ENCODE assay signal across 8 mouse cellular contexts in genomic region chr17:70849399-70850232, GRCm38 (mm10). TPM values are rescaled to one million over a fixed set of nuclear protein-coding genes. Genes with fewer than 3 reads are reported as not detected.
A peak's percentile ranks its signal among the peaks of the same experiment; 100 is the strongest.
DNase-seq lines count a peak whose midpoint lies in the region; ATAC-seq and TF ChIP-seq lines count a peak whose summit lies in the region.

No protein-coding gene starts in this region.

- no peaks in the 10 kb centered on the region; the same call in 1 of the 2 replicates for H3K4me1 ChIP-seq in embryonic facial prominence, embryonic 11.5 days (ENCODE audit: control insufficient read depth, insufficient read depth, low read length)
- peaks cover 24% of the 10 kb centered on the region for H3K4me1 ChIP-seq in kidney, adult 2 months (ENCODE audit: control insufficient read depth, insufficient read depth, low read length)
- H3K4me1 ChIP-seq in liver, embryonic 15.5 days (replicated peaks): peaks cover 48% of the 10 kb centered on the region

- peak overlapping the region; percentile 95 for H3K27ac ChIP-seq in embryonic facial prominence, embryonic 11.5 days (replicated peaks; ENCODE audit: low read depth, low read length)
- peak overlapping the region; percentile 99 for H3K27ac ChIP-seq in kidney, adult 2 months (ENCODE audit: insufficient read depth, low read depth, low read length)
- H3K27ac ChIP-seq in liver, embryonic 15.5 days (replicated peaks): peak overlapping the region; percentile 86

- peak; percentile 66 to 75 for DNase-seq in left cerebral cortex, postnatal 14 days (ENCODE audit: low spot score in 2 of 2)
- DNase-seq in left cerebral cortex, adult 8-10 months (ENCODE audit: low spot score in 2 of 2): no peak
- peak; percentile 94 for DNase-seq in embryonic facial prominence, embryonic 11.5 days (ENCODE audit: low spot score)
- DNase-seq in heart, adult 8-10 months (ENCODE audit: low spot score): peak; percentile 90
- DNase-seq in kidney, adult 2 months: peak; percentile 98
- peak; percentile 76 to 84 for DNase-seq in natural killer cell, adult 2 months (ENCODE audit: low spot score in 2 of 2)
- DNase-seq in testis, postnatal 14 days (ENCODE audit: low spot score): peak; percentile 85

- H3K9ac ChIP-seq in embryonic facial prominence, embryonic 11.5 days (replicated peaks; ENCODE audit: low read length): peak overlapping the region; percentile 91
- peak overlapping the region; percentile 62 for H3K9ac ChIP-seq in liver, embryonic 15.5 days

- no peaks in the 10 kb centered on the region for H3K36me3 ChIP-seq in embryonic facial prominence, embryonic 11.5 days (replicated peaks; ENCODE audit: control insufficient read depth, insufficient read depth, low read depth, low read length)
- no peaks in the 10 kb centered on the region; the same call in 1 of the 2 replicates for H3K36me3 ChIP-seq in kidney, adult 2 months (ENCODE audit: control insufficient read depth, insufficient read depth, low read length)
- 0 out of 2 replicates have a peak, but pooled peaks cover 7% of the 10 kb centered on the region for H3K36me3 ChIP-seq in liver, embryonic 15.5 days (replicated peaks)

- no peak for TF ChIP-seq CTCF in kidney, adult 2 months (conservative IDR thresholded peaks at IDR 0.05; ENCODE audit: insufficient read depth, insufficient read length, low read depth, low read length)

- under 1% methylated on average over 33 of the region's 33 CpGs for WGBS in embryonic facial prominence, embryonic 11.5 days
- WGBS in kidney, adult 2 months: under 1% methylated on average over 33 of the region's 33 CpGs
- 1% methylated on average over 33 of the region's 33 CpGs for WGBS in liver, embryonic 15.5 days (ENCODE audit: insufficient replicate concordance)

- H3K27me3 ChIP-seq in embryonic facial prominence, embryonic 11.5 days (ENCODE audit: control insufficient read depth, insufficient read depth, low read length): no peaks in the 10 kb centered on the region
- no peaks in the 10 kb centered on the region for H3K27me3 ChIP-seq in kidney, adult 2 months (replicated peaks; ENCODE audit: control insufficient read depth, insufficient read depth, low read length)
- peaks cover 56% of the 10 kb centered on the region for H3K27me3 ChIP-seq in liver, embryonic 15.5 days

- H3K4me3 ChIP-seq in embryonic facial prominence, embryonic 11.5 days (ENCODE audit: low read depth, low read length): peak overlapping the region; percentile 65
- peak overlapping the region; percentile 92 for H3K4me3 ChIP-seq in kidney, adult 2 months (ENCODE audit: insufficient read depth, low read depth, low read length)
- peak overlapping the region; percentile 64 for H3K4me3 ChIP-seq in liver, embryonic 15.5 days (replicated peaks)

- ATAC-seq in embryonic facial prominence, embryonic 11.5 days (replicated peaks; ENCODE audit: insufficient number of reproducible peaks, low FRiP score, low TSS enrichment, low read depth): no peak
- no peak for ATAC-seq in liver, embryonic 15.5 days (ENCODE audit: insufficient read depth)

- H3K9me3 ChIP-seq in embryonic facial prominence, embryonic 11.5 days (replicated peaks; ENCODE audit: control insufficient read depth, low read length): no peaks in the 10 kb centered on the region
- no peaks in the 10 kb centered on the region for H3K9me3 ChIP-seq in liver, embryonic 15.5 days (replicated peaks)

- peak overlapping the region; percentile 91 for H3K4me2 ChIP-seq in embryonic facial prominence, embryonic 11.5 days (ENCODE audit: low read depth, low read length)
- peak overlapping the region; percentile 86 for H3K4me2 ChIP-seq in liver, embryonic 15.5 days

- peak; percentile 67 for TF ChIP-seq POLR2A in kidney, adult 2 months (IDR thresholded peaks at IDR 0.05; ENCODE audit: low read depth, low read length)

- intact Hi-C loops in left cerebral cortex, postnatal 14 days (cut with DNase I): loop anchor here (5.0 kb wide), 2 partner anchors 92 to 118 kb away; no protein-coding TSS in a partner anchor

RNA-seq across cellular contexts. Expression of gene Tgif1, which starts 3.7 kb away (rescaled TPM):
- 1 to 10 TPM; 2.1 to 3.4 TPM for total RNA-seq in left cerebral cortex, postnatal 14 days (2021)
- 1 to 10 TPM; 1.9 to 4.7 (median 3.1) TPM for total RNA-seq in left cerebral cortex, adult 8-10 months (2022)
- 92.4 and 96.5 TPM in 2 replicates for polyA plus RNA-seq in embryonic facial prominence, embryonic 11.5 days (2014; fragmentation: Nextera tagmentation; extraction: Ambion mirVana)
- total RNA-seq in heart, adult 8-10 months (2022): 1 to 10 TPM; 2.8 to 4.8 (median 3.9) TPM
- 20.1 and 20.7 TPM in 2 replicates for polyA plus RNA-seq in kidney, adult 2 months (2012; rRNA removed)
- polyA plus RNA-seq in liver, embryonic 15.5 days (2015; fragmentation: Nextera tagmentation; extraction: Ambion mirVana): 8.0 and 9.1 TPM in 2 replicates

Comparison
In these comparisons a context has a peak if more than half of its experiments do, and no peak if none do; other contexts are left out.
1. DNase-seq: peak in left cerebral cortex, postnatal 14 days (2 of 2), embryonic facial prominence, embryonic 11.5 days (single experiment), heart, adult 8-10 months (single experiment), kidney, adult 2 months (single experiment), natural killer cell, adult 2 months (2 of 2) and testis, postnatal 14 days (single experiment); none in left cerebral cortex, adult 8-10 months (0 of 2).
2. Peak in every context shown above with its lines, with median percentiles within 50 percentile points of each other: H3K27ac ChIP-seq and H3K4me3 ChIP-seq.